Mouse (Mus musculus): ENCODE measurements around the gene Mlxipl.
A peak's percentile ranks its signal among the peaks of the same experiment; 100 is the strongest.

Mlxipl gene

GRCm38 (mm10) chr5:135185596-135185995, 95.9 kb downstream of the Mlxipl start:
- no peak for DNase-seq (ENCODE audit: low spot score)

GRCm38 (mm10) chr5:135186231-135186620, 96.5 kb downstream of the Mlxipl start:
- DNase-seq (ENCODE audit: low spot score) = no peak

DNA sequence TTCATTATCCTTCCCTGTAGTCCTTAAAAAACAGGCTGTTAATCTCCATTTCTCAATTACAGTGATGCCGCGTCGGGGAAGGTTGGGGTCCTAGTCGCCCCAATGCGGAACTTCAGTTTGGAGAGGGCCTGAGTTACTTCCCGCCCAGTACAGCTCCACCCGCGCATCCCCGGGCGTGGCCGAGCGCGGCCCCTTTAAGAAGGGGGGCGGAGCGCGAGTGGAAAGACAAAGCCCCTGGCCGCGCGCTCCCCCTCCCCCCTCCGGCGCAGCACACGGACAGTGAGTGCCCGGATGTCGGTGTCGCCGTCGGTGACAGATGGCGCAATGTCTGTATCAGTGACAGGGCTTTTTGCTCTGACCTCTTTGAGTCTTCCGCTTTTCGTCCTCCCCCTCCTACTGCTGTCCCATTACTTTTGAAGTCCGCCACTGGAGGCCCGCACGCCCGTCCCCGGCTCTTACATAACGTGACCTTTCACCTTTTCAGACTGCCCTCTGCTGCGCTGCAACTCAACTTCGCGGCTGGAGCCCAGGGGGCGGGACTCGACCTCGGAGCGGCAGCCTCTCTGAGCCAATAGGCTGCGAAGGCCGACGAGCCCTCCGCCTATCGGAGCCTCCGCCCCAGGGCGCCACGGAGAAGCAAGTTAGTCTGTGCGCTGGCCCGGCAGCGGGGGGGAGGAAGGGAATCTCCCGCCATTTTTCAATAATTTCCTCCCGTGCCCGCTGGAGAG, 97.1 kb downstream of the Mlxipl start, which contains the start of gene Baz1b:
Gene Baz1b, plus strand, starts transcription at position 644 of the 728 bp plus-strand sequence.
- peak; percentile 96 for DNase-seq (ENCODE audit: low spot score)

DNA sequence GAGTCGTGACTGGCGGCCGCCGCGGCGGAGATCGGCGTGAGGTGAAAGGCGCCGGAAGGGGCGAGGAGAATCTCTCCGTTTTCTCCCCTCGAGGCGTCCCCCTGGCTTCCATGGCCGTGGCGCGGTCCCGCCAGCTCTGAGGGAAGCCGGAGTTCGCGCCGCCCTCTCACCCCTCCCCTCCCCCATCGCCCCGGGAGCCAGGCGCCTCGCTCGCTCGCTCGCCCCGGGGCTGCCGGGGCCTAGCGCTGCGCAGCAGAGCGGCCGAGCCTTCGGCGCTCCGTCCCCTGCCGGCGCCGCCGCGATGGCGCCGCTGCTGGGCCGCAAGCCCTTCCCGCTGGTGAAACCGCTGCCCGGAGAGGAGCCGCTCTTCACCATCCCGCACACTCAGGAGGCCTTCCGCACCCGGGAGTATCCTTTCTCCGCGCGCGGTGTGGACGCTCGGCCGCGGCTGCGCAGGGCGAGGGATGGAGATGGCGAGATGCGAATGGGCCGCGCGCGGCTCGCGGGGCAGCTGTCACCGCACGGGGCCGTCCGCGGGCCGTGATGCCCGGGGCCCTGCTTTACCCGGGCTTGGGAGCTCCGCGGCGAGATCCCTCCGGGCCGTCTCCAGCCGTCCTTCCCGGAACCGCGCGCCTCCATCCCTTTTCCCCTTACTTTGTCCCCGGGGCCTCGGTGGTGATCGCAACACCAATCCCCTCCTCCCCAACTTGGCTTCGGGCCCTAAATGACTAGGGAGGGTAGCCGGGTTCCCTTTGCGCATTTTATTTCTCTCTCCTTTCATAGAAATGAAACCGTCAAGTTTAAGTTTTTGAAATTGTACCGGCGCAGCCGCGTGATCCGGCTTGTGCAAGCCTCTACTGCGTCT, 97.9 kb downstream of the Mlxipl start:
- DNase-seq (ENCODE audit: low spot score) = no peak
